ENCODE assay signal across 17 mouse cellular contexts in genomic region chr2:172034281-172034680, GRCm38 (mm10). TPM values are rescaled to one million over a fixed set of nuclear protein-coding genes. Genes with fewer than 3 reads are reported as not detected.
"Had no signal": no experiment of that assay in that cellular context is flagged by ENCODE, and none has a peak within 500 bp of the region (broad histone marks: within the 10 kb centered on the region; RNA-seq: fewer than 3 reads in every experiment).

No protein-coding gene starts in this region.

- H3K9me3 ChIP-seq: intestine, embryonic 15.5 days; kidney, embryonic 15.5 days; midbrain, embryonic 13.5 days; neural tube, embryonic 15.5 days had no signal

- H3K4me1 ChIP-seq: intestine, embryonic 15.5 days; kidney, embryonic 15.5 days; liver, embryonic 13.5 days; midbrain, embryonic 13.5 days; neural tube, embryonic 15.5 days had no signal

- H3K27ac ChIP-seq: intestine, embryonic 15.5 days; kidney, embryonic 15.5 days; left cerebral cortex, adult 2 months; liver, embryonic 13.5 days; midbrain, embryonic 13.5 days; neural tube, embryonic 15.5 days had no signal

- DNase-seq: kidney, adult 18-20 months; liver; liver, embryonic 13.5 days; liver, postnatal 0 days; lung, postnatal 36 days; right cerebral cortex, adult 18-20 months; right cerebral cortex, postnatal 25 days; thymus, adult 18-20 months; thymus, postnatal 25 days had no signal

- H3K36me3 ChIP-seq: intestine, embryonic 15.5 days; kidney, embryonic 15.5 days; liver, embryonic 13.5 days; midbrain, embryonic 13.5 days; neural tube, embryonic 15.5 days had no signal

- H3K4me3 ChIP-seq: intestine, embryonic 15.5 days; kidney, embryonic 15.5 days; left cerebral cortex, adult 2 months; liver, embryonic 13.5 days; midbrain, embryonic 13.5 days; neural tube, embryonic 15.5 days had no signal

- ATAC-seq: intestine, embryonic 15.5 days; liver, postnatal 0 days; lung, postnatal 0 days; midbrain, embryonic 13.5 days had no signal

- H3K27me3 ChIP-seq: intestine, embryonic 15.5 days; liver, embryonic 13.5 days; midbrain, embryonic 13.5 days; neural tube, embryonic 15.5 days had no signal

- H3K9ac ChIP-seq: intestine, embryonic 15.5 days; kidney, embryonic 15.5 days; liver, embryonic 13.5 days; liver, postnatal 0 days; midbrain, embryonic 13.5 days; neural tube, embryonic 15.5 days had no signal

- H3K4me2 ChIP-seq: intestine, embryonic 15.5 days; kidney, embryonic 15.5 days; liver, embryonic 13.5 days; midbrain, embryonic 13.5 days; neural tube, embryonic 15.5 days had no signal

RNA-seq across cellular contexts. Expression of gene Cbln4, which starts 9.0 kb away (rescaled TPM):
- polyA plus RNA-seq: liver, postnatal 0 days; lung, postnatal 0 days; small intestine, adult 2 months; urinary bladder, adult 2 months had no signal
